Mouse (Mus musculus) MEL (cell line): Measurements from ENCODE around the gene Gm13288. TPM values are rescaled to one million over a fixed set of nuclear protein-coding genes. Genes with fewer than 3 reads are reported as not detected.
A peak's percentile ranks its signal among the peaks of the same experiment; 100 is the strongest.
"Not testable (repeated sequence)": the region's sequence is repeated elsewhere in the genome, so short reads cannot be mapped to it uniquely, and the experiment has no call there.

Experiments used
- DNase-seq: peaks from one replicate; pipeline ENCODE4 v3.0.0; 2011; ENCODE audit warnings: low read depth, low spot score
- H3K27ac ChIP-seq: 2 replicates; pipeline ENCODE4 v1.5.1; 2012; ENCODE audit warnings: low read depth, mild to moderate bottlenecking, control low read depth, low read length, moderate library complexity; ENCODE audit not compliant: control insufficient read depth
- H3K27me3 ChIP-seq, 2 experiments: fragments of 150-350 bp in 1 of 2; sonication (generic) in 1 of 2; 2 replicates each; pipeline ENCODE4 v1.6.1; 2012; ENCODE audit warnings: low read length in 2 of 2, mild to moderate bottlenecking in 2 of 2, improper control_type of control experiment in 1 of 2, moderate library complexity in 1 of 2; ENCODE audit not compliant: insufficient read depth in 2 of 2, control insufficient read depth in 1 of 2
- H3K36me3 ChIP-seq, 2 experiments: 2 replicates each; pipeline ENCODE4 v1.6.1; 2012 to 2014; ENCODE audit warnings: low read length in 2 of 2, improper control_type of control experiment in 1 of 2, inconsistent platforms in 1 of 2, mild to moderate bottlenecking in 1 of 2; ENCODE audit not compliant: insufficient read depth in 2 of 2, control insufficient read depth in 1 of 2
- H3K4me1 ChIP-seq, 2 experiments: fragments of 150-350 bp in 1 of 2; sonication (generic) in 1 of 2; 2 replicates each; pipeline ENCODE4 v1.6.1; 2012; ENCODE audit warnings: low read length in 2 of 2, improper control_type of control experiment in 1 of 2, mild to moderate bottlenecking in 1 of 2; ENCODE audit not compliant: insufficient read depth in 2 of 2, control insufficient read depth in 1 of 2
- H3K4me3 ChIP-seq, 2 experiments: fragments of 150-350 bp in 1 of 2; sonication (generic) in 1 of 2; 2 replicates each; pipeline ENCODE4 v1.5.1; 2012; ENCODE audit warnings: low read depth in 2 of 2, low read length in 2 of 2, mild to moderate bottlenecking in 2 of 2, moderate library complexity in 2 of 2, control low read depth in 1 of 2, improper control_type of control experiment in 1 of 2; ENCODE audit not compliant: control insufficient read depth in 1 of 2, insufficient read depth in 1 of 2
- H3K79me2 ChIP-seq: 2 replicates; pipeline ENCODE4 v1.6.1; 2012; ENCODE audit warnings: mild to moderate bottlenecking, low read length, moderate library complexity; ENCODE audit not compliant: control insufficient read depth, poor library complexity, insufficient read depth
- H3K9ac ChIP-seq: 2 replicates; pipeline ENCODE4 v1.6.1; 2012; ENCODE audit warnings: low read depth, mild to moderate bottlenecking, control low read depth, low read length, moderate library complexity; ENCODE audit not compliant: control insufficient read depth, poor library complexity, severe bottlenecking
- H3K9me3 ChIP-seq: fragments of 150-350 bp; sonication (generic); replicated peaks from 2 replicates; pipeline ENCODE4 v1.6.1; 2012; ENCODE audit warnings: mild to moderate bottlenecking, low read length, improper control_type of control experiment, moderate library complexity; ENCODE audit not compliant: insufficient read depth
- CTCF ChIP-seq, 3 experiments: IDR thresholded peaks in 2 of 3; conservative IDR thresholded peaks in 1 of 3; 2 replicates each; pipeline ENCODE4 v1.5.1; 2011 to 2012; ENCODE audit warnings: low read length in 3 of 3, low read depth in 2 of 3, mild to moderate bottlenecking in 2 of 3, improper control_type of control experiment in 1 of 3, inconsistent platforms in 1 of 3, mixed read lengths in 1 of 3, moderate library complexity in 1 of 3; ENCODE audit not compliant: control insufficient read depth in 1 of 3, insufficient read depth in 1 of 3, poor library complexity in 1 of 3, severe bottlenecking in 1 of 3
- ETS1 ChIP-seq: IDR thresholded peaks from 2 replicates; pipeline ENCODE4 v1.6.1; 2012; ENCODE audit warnings: low read depth, mild to moderate bottlenecking, inconsistent platforms, low read length, improper control_type of control experiment, moderate library complexity
- POLR2A ChIP-seq, 2 experiments: IDR thresholded peaks; 2 replicates each; pipeline ENCODE4 v1.6.1; 2011 to 2012; ENCODE audit warnings: low read length in 2 of 2, mild to moderate bottlenecking in 2 of 2, control low read depth in 1 of 2, improper control_type of control experiment in 1 of 2, low read depth in 1 of 2, moderate library complexity in 1 of 2; ENCODE audit not compliant: control insufficient read depth in 1 of 2, insufficient read depth in 1 of 2, poor library complexity in 1 of 2
- ZMIZ1 ChIP-seq: IDR thresholded peaks from 2 replicates; pipeline ENCODE4 v1.6.1; 2012; ENCODE audit warnings: low read depth, mild to moderate bottlenecking, inconsistent platforms, low read length, improper control_type of control experiment, moderate library complexity
- polyA plus RNA-seq, 2 experiments: library from polyadenylated mRNA; stranded (reverse) in 1 of 2; unstranded in 1 of 2; fragments of >175 nt in 1 of 2; fragments of >200 nt in 1 of 2; gene quantifications; 2 replicates each; pipeline versions ENCODE4 v1.2.1 to v1.2.4; 2012; ENCODE audit warnings: low replicate concordance in 2 of 2, low read depth in 1 of 2; ENCODE audit not compliant: insufficient read length in 2 of 2, insufficient read depth in 1 of 2, missing spikeins in 1 of 2
- total RNA-seq: library from RNA; depleted of rRNA; stranded (reverse); fragments of 300-350 nt; gene quantifications from 2 replicates; pipeline ENCODE4 v1.2.3, GENCODE M21; 2012

Gene Gm13288
- total and polyA plus RNA-seq, 3 experiments = not detected

DNA sequence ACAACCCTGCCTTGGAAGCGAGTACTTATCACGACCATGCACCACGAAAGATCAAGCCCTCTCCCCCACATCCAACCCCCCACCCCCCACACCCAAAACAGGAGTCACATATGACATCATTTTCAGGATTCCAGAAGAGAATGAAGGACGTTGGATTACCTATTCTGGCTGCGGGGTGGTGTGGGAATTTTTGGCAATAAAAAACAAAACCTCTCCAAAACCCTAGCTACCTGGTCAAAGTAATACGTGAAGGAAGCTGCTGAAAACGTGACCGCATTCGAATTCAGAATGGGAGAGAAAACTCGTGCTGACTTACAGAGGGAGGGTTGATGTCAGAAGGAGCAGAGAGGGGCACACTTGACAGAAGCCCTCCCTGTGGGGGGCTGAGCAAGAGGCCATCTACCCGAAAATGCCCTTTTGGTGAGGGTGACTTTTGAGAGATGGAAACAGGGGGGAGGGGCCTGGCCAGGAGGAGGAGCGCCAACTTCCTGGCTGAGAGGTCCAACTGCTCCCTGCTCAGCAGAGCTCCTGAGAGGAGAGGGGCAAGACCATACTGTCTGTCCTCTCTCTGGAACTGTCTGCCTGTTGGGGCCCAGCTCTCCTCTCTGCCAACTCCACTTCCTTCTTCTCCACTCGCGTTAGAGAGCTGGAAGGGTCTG is 45.6 kb upstream of the Gm13288 start, which contains the start of gene Gm13283:
Gm13283 (plus strand) TSS at position 510 of the 659 bp plus-strand sequence.
- not testable (repeated sequence) for H3K79me2 ChIP-seq, H3K27me3 ChIP-seq, H3K27ac ChIP-seq
- DNase-seq = peak; percentile 82
- H3K4me3 ChIP-seq = peak within 1 kb of the TSS in 1 of 2 experiments; percentile 6; a peak in 1 of 4 replicates
- peak within 1 kb of the TSS; percentile 25 for H3K9ac ChIP-seq
- 0 out of 2 replicates have a peak, but pooled peaks have one; percentile 15 for TF ChIP-seq ETS1
- 0 out of 2 replicates have a peak, but pooled peaks have one; percentile 41 for TF ChIP-seq ZMIZ1
- 0 out of 4 replicates have a peak, but pooled peaks of 1 of the 2 experiments have one; percentile 28 for TF ChIP-seq POLR2A (IDR thresholded peaks at IDR 0.05; ENCODE audit: control insufficient read depth in 1 of 2, insufficient read depth in 1 of 2, low read depth in 1 of 2, low read length in 2 of 2, poor library complexity in 1 of 2)
- TF ChIP-seq, all 39 proteins: peak for 3; not testable (repeated sequence) for 36
- not testable (repeated sequence) for H3K36me3 ChIP-seq, H3K4me1 ChIP-seq, H3K9me3 ChIP-seq

DNA sequence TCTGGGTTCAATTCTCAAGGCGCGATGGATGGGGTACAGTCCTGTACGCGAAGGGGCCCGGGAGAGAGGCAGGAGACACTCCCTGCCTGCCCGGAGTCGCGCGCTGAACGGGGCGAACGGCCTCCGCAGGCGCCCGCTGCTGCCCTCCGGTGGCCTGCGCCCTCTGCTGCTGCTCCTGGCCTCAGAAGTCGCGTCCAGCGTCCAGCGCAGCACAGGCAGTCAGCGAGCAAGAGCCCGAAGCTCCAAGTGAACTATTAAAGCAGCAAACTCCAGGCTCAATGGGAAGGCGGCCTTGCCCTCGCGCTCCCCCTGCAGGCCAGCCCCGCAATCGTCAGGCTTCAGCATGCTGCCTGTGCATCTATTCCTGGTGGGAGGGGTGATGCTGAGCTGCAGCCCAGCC is 44.9 kb upstream of the Gm13288 start:
- H3K27ac ChIP-seq, H3K4me3 ChIP-seq, H3K79me2 ChIP-seq, H3K4me1 ChIP-seq, H3K9me3 ChIP-seq, DNase-seq, H3K27me3 ChIP-seq, H3K36me3 ChIP-seq: not testable (repeated sequence)
- H3K9ac ChIP-seq = peak overlapping the region; percentile 25; the same call in 1 of the 2 replicates

DNA sequence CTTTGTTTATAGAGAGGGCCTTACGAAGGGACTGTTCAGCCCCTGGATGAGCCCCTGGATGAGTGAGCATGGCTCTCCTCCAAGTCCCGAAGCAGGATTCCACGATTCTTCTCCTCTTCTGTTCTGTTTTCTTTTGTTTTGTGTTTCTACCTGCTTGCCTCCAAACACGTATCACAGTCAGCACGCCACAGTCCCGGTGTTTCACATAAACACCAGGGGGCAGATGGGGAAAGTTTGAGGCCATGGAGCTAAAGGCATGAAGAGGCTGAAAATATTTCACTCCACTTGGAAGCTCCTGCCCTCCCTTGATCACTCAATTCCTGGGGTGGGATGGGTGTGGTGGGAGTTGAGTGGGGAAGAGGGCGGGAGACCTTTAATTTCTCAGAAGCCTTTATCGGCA is 43.6 kb upstream of the Gm13288 start:
- not testable (repeated sequence) for H3K36me3 ChIP-seq, DNase-seq, H3K9me3 ChIP-seq, H3K4me3 ChIP-seq, H3K4me1 ChIP-seq, H3K27me3 ChIP-seq, H3K27ac ChIP-seq, H3K79me2 ChIP-seq, H3K9ac ChIP-seq

DNA sequence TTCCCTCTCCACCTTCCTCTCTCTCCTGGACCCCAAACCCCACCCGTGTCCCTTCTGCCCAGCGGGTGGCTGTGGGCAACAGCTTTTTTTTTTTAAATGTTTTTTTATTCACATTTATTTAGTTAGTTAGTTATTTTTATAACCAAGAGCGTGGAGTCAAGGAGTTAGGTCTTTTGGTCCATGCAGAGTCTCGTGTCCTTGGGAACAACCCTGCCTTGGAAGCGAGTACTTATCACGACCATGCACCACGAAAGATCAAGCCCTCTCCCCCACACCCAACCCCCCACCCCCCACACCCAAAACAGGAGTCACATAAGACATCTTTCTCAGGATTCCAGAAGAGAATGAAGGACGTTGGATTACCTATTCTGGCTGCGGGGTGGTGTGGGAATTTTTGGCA is 43.0 kb upstream of the Gm13288 start:
- not testable (repeated sequence) for H3K27ac ChIP-seq, H3K36me3 ChIP-seq, DNase-seq, H3K4me1 ChIP-seq, H3K4me3 ChIP-seq, H3K9ac ChIP-seq, H3K9me3 ChIP-seq, H3K27me3 ChIP-seq, H3K79me2 ChIP-seq
- 0 out of 6 replicates have a peak, but pooled peaks of 1 of the 3 experiments have one; percentile 2 for TF ChIP-seq CTCF (IDR thresholded peaks at IDR 0.05 in 2 of 3, conservative IDR thresholded peaks at IDR 0.05 in 1 of 3; ENCODE audit: control insufficient read depth in 1 of 3, insufficient read depth in 1 of 3, low read depth in 2 of 3, low read length in 3 of 3, poor library complexity in 1 of 3, severe bottlenecking in 1 of 3)

DNA sequence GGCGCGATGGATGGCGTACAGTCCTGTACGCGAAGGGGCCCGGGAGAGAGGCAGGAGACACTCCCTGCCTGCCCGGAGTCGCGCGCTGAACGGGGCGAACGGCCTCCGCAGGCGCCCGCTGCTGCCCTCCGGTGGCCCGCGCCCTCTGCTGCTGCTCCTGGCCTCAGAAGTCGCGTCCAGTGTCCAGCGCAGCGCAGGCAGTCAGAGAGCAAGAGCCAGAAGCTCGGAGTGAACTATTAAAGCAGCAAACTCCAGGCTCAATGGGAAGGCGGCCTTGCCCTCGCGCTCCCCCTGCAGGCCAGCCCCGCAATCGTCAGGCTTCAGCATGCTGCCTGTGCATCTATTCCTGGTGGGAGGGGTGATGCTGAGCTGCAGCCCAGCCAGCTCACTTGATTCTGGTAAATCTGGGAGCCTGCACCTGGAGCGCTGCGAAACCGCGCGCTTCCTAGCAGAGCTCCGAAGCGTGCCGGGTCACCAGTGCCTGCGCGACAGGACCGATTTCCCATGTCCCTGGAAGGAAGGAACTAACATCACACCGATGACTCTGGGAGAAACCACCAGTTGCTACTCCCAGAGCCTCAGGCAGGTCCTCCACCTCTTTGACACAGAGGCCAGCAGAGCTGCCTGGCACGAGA is 41.8 kb upstream of the Gm13288 start:
- peak; percentile 37 for DNase-seq
- H3K36me3 ChIP-seq, H3K79me2 ChIP-seq, H3K4me1 ChIP-seq, H3K9me3 ChIP-seq, H3K27ac ChIP-seq, H3K27me3 ChIP-seq: not testable (repeated sequence)
- H3K4me3 ChIP-seq = peak overlapping the region in 1 of 2 experiments; percentile 23; a peak in 1 of 4 replicates
- H3K9ac ChIP-seq = peak overlapping the region; percentile 45; the same call in 1 of the 2 replicates

DNA sequence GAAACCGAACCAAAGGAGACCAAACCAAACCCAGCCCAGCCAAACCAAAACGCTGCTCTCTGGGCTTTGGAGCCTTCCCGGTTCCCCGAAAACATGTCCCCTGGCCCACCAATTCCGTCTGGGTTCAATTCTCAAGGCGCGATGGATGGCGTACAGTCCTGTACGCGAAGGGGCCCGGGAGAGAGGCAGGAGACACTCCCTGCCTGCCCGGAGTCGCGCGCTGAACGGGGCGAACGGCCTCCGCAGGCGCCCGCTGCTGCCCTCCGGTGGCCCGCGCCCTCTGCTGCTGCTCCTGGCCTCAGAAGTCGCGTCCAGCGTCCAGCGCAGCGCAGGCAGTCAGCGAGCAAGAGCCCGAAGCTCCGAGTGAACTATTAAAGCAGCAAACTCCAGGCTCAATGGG is 31.8 kb upstream of the Gm13288 start, which contains the start of gene Gm13290:
Gm13290 (plus strand) TSS at position 301 of the 400 bp plus-strand sequence.
- H3K27me3 ChIP-seq, H3K36me3 ChIP-seq, H3K9me3 ChIP-seq, H3K4me3 ChIP-seq, H3K9ac ChIP-seq, H3K79me2 ChIP-seq, H3K4me1 ChIP-seq, DNase-seq, H3K27ac ChIP-seq: not testable (repeated sequence)
